Mouse (Mus musculus): ENCODE data around the gene Apob. TPM values are rescaled to one million over a fixed set of nuclear protein-coding genes. Genes with fewer than 3 reads are reported as not detected.

The Apob gene
- polyA plus RNA-seq, 1 experiment from 2014 or later, result 0.07 TPM

- no peak for ATAC-seq (ENCODE audit: low read depth)
Measured at GRCm38 (mm10) chr12:8047046-8047445, 69.6 kb downstream of the Apob start.

GRCm38 (mm10) chr12:8047789-8048309, 70.4 kb downstream of the Apob start:
- no peak overlapping the region for H3K9ac ChIP-seq
- ATAC-seq (ENCODE audit: low read depth), result no peak
- H3K9me3 ChIP-seq, result no peaks in the 10 kb centered on the region
- no peaks in the 10 kb centered on the region for H3K36me3 ChIP-seq
- H3K27me3 ChIP-seq, result no peaks in the 10 kb centered on the region
- no peak overlapping the region for H3K27ac ChIP-seq (replicated peaks)
- WGBS, result 55% methylated on average over 1 of the region's 1 CpGs
- no peak overlapping the region for H3K4me2 ChIP-seq
- H3K4me1 ChIP-seq (replicated peaks), result no peaks in the 10 kb centered on the region
- no peak overlapping the region for H3K4me3 ChIP-seq

More at GRCm38 (mm10) chr12:8047046-8047445, 69.6 kb downstream of the Apob start:
- no peak overlapping the region for H3K27ac ChIP-seq (replicated peaks)
- WGBS, result 95% methylated on average over 2 of the region's 2 CpGs
- H3K9me3 ChIP-seq, result no peaks in the 10 kb centered on the region
- no peaks in the 10 kb centered on the region for H3K4me1 ChIP-seq (replicated peaks)
- no peaks in the 10 kb centered on the region for H3K36me3 ChIP-seq
- no peaks in the 10 kb centered on the region for H3K27me3 ChIP-seq
- H3K9ac ChIP-seq, result no peak overlapping the region
- no peak overlapping the region for H3K4me2 ChIP-seq
- H3K4me3 ChIP-seq, result no peak overlapping the region

- no peak overlapping the region for H3K27ac ChIP-seq (replicated peaks)
- H3K9me3 ChIP-seq, result no peaks in the 10 kb centered on the region
- H3K4me2 ChIP-seq, result no peak overlapping the region
- no peaks in the 10 kb centered on the region for H3K36me3 ChIP-seq
- H3K4me1 ChIP-seq (replicated peaks), result no peaks in the 10 kb centered on the region
- no peak overlapping the region for H3K4me3 ChIP-seq
- no peak overlapping the region for H3K9ac ChIP-seq
- H3K27me3 ChIP-seq, result no peaks in the 10 kb centered on the region
- 78% methylated on average over 8 of the region's 8 CpGs for WGBS
- ATAC-seq (ENCODE audit: low read depth), result no peak
Measured at GRCm38 (mm10) chr12:8056001-8056640, 78.7 kb downstream of the Apob start.

GRCm38 (mm10) chr12:8059576-8059975, 82.1 kb downstream of the Apob start:
- H3K27ac ChIP-seq (replicated peaks), result no peak overlapping the region
- WGBS, result 15% methylated on average over 3 of the region's 3 CpGs
- H3K27me3 ChIP-seq, result no peaks in the 10 kb centered on the region
- H3K4me3 ChIP-seq, result no peak overlapping the region
- H3K4me1 ChIP-seq (replicated peaks), result no peaks in the 10 kb centered on the region
- no peak overlapping the region for H3K4me2 ChIP-seq
- ATAC-seq (ENCODE audit: low read depth), result no peak
- no peaks in the 10 kb centered on the region for H3K9me3 ChIP-seq
- no peaks in the 10 kb centered on the region for H3K36me3 ChIP-seq
- no peak overlapping the region for H3K9ac ChIP-seq

GRCm38 (mm10) chr12:8063363-8064065, 86.1 kb downstream of the Apob start:
- 71% methylated on average over 11 of the region's 11 CpGs for WGBS
- H3K36me3 ChIP-seq, result no peaks in the 10 kb centered on the region
- no peak for ATAC-seq (ENCODE audit: low read depth)
- H3K9me3 ChIP-seq, result no peaks in the 10 kb centered on the region
- no peak overlapping the region for H3K4me2 ChIP-seq
- no peaks in the 10 kb centered on the region for H3K27me3 ChIP-seq
- no peak overlapping the region for H3K27ac ChIP-seq (replicated peaks)
- H3K4me1 ChIP-seq (replicated peaks), result no peaks in the 10 kb centered on the region
- no peak overlapping the region for H3K9ac ChIP-seq
- H3K4me3 ChIP-seq, result no peak overlapping the region

Other genes starting within 250 kb of the Apob start
- gene Ldah, start 230.5 kb downstream of the Apob start, polyA plus RNA-seq (2015; fragmentation: Nextera tagmentation; extraction: Ambion mirVana), result 60.5 and 69.1 TPM in 2 replicates